Mouse (Mus musculus) heart, postnatal 0 days (tissue): ENCODE measurements around the gene Pla1a.

ENCODE experiments used
- CTCF ChIP-seq: IDR thresholded peaks from 2 replicates; pipeline ENCODE4 v1.5.1; 2016; ENCODE audit warnings: antibody characterized with exemption, control low read depth, low read depth
- EP300 ChIP-seq: IDR thresholded peaks from 2 replicates; pipeline ENCODE4 v1.6.1; 2016; ENCODE audit warnings: antibody characterized with exemption, low read depth

- TF ChIP-seq CTCF (no peak), EP300 (no peak)
These were observed 24.0 kb upstream of the Pla1a start for GRCm38 (mm10) chr16:38456812-38457567.
